Mouse (Mus musculus) CD4-positive, CD25-positive, alpha-beta regulatory T cell, adult 2 months (primary cell): ENCODE measurements around the gene Tigit.

Experiments used
- DNase-seq: peaks from one replicate; pipeline ENCODE4 v3.0.0-alpha.2; 2012; ENCODE audit warnings: low read depth, low spot score

The Tigit gene

GRCm38 (mm10) chr16:43663978-43664579 is at the start of gene Tigit:
TSS of gene Tigit (minus strand) at chr16:43664146.
- DNase-seq: peak; percentile 82

DNA sequence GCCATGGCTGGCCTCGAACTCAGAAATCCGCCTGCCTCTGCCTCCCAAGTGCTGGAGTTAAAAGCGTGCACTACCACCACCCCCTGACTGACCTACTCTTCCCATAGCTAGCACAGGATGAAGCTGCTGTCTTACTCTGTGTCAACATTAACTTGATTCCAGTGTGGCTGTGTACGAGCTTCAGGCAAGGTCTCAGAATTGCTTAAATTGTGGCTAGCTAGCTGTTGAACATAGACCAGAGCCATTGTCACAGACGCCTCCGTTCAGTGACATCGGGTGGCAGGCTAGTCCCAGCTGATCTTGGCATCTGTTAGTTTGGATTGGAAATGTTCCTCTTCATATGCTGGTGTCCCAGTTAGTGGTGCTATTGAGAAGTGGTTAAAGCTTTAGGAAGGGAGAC is 47.4 kb upstream of the Tigit start:
- no peak for DNase-seq

GRCm38 (mm10) chr16:43710651-43711050 is 46.7 kb upstream of the Tigit start:
- no peak for DNase-seq

DNA sequence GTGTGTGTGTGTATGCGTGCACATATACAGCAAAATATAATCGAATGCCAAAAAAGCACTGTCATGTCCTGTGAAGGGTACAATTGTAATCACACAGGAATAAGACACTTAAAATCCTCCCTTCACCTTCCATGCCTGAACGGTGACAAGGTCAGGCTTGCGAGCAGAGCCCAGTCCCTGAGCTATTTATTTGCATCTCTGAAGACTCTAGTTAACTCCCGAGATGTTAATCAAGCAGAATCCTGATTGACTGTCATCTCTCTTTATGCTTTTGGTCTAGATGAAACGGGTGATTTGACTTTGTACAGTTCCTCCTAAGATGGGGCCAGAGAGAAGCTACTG is 46.2 kb upstream of the Tigit start:
- DNase-seq: no peak

- DNase-seq: peak; percentile 82
Measured at GRCm38 (mm10) chr16:43709432-43710133, 45.6 kb upstream of the Tigit start.

DNA sequence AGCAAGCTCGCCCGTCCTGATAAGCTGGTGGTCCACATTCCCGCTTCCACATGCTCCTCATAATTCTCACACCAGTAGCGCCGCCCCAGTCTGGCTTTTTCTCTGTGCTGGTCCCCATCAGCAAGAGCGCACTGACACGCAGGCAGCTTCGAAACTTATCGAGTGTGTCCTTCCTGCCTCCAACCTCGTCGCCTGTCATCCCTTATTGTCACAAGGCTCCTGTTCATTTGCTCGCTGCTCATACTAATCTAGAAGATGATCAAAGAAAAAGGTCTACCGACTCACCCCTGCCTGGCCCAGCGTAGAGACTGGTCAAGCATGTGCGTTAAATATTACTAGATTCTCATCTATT is 45.1 kb upstream of the Tigit start:
- DNase-seq: peak; percentile 76

- peak; percentile 61 for DNase-seq
Measured at GRCm38 (mm10) chr16:43708335-43709061, 44.6 kb upstream of the Tigit start.

DNA sequence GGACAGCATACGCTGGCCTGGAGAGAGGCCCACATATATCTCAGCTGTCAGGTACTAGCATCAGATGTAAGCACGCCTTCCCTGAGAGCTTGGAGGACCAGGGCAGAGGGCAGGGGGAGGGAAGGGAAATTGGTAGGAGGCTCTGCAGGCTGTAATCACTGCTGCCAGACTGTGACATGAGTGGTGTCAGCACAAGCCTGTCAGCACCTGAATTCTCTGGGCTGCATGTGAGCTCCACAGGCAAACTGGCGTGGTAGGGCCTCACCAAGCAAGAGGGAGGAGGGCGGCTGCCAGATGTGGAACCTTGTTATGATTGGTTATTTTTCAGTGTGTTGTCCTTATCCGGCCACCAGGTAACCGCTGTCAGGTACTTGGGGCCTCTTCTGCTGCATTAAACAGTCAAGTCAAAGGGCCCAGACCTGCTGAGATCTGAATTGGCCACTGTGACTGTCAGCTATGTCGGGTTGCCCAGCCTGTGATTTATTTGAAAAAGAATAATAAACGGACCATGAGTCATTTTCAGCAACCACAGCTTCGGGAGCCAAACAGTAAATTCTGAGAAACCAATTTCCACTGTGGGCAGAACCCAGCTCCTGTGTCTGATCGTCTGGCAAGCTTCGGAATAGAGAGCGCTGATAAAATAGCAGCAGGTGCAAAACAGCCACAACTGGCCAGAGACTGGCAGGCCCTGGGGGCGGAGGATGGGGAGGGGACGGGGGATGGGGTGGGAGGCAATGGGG is 38.0 kb upstream of the Tigit start:
- peak; percentile 58 for DNase-seq

GRCm38 (mm10) chr16:43700575-43700974 is 36.6 kb upstream of the Tigit start:
- peak; percentile 61 for DNase-seq

GRCm38 (mm10) chr16:43698735-43699649 is 35.0 kb upstream of the Tigit start:
- peak; percentile 94 for DNase-seq

- DNase-seq: peak; percentile 33
Measured at GRCm38 (mm10) chr16:43697772-43698171, 33.8 kb upstream of the Tigit start.

DNA sequence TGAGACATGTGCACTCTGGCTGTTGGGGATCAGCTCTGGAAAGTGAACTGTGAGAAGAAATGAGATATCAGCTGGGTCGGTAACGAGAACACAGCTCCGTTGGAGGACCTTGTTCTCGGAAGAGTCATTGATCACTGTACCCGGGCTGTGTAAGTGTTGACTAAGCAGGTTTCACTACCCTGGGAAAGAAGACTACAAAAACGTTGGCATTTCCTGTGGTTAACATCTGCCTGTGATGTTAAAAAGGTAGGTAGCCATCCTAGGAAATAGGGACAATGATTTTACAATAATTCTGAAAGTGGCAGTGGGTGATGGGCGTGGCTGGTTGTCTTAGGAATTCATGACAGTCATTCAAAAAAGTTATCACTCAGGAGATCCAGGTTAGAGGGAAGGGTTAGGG is 31.9 kb upstream of the Tigit start:
- DNase-seq: peak; percentile 54

GRCm38 (mm10) chr16:43694104-43694503 is 30.2 kb upstream of the Tigit start:
- peak; percentile 83 for DNase-seq

DNA sequence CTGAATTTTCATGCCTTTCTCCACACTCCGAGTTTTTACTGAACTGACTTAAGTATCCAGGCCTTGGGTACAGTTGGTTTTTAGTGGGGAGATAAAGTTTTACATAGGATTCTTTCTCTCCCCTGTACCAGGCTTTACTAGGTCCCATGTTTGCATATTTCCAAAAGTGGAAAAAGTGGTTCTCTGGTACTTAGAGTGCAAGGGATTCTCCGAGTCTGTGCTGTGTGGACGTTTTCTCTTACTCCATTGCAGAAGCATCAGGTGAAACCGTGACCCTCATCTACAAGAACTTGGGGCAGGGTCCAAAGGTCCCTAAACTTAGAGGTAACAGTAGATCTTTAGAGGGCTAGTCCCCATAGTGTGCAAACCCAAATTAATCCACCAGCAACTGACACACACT is 28.7 kb upstream of the Tigit start:
- DNase-seq: no peak

- peak; percentile 21 for DNase-seq
Measured at GRCm38 (mm10) chr16:43691741-43692140, 27.8 kb upstream of the Tigit start.

GRCm38 (mm10) chr16:43690912-43691311 is 27.0 kb upstream of the Tigit start:
- no peak for DNase-seq

GRCm38 (mm10) chr16:43690211-43690690 is 26.3 kb upstream of the Tigit start:
- peak; percentile 69 for DNase-seq

DNA sequence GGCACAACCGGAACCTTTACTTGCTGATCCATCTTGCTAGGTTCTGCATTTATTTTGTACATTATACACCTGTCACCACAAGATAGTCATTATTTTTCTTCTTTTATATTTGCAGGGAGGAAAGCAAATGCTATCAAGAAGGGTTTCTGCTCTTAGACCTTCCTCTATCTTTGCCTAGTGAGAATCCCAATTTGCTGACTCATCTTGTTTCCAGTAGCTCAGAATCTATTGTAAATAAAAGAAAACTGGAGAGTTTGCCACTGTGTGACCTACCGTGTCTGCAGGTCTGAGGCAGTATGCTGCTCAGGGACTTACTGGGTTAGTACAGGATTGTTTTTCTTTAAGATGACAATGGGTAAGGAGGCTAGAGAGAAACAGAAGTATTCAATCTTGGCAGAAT is 24.0 kb upstream of the Tigit start:
- no peak for DNase-seq

- no peak for DNase-seq
Measured at GRCm38 (mm10) chr16:43674400-43674799, 10.5 kb upstream of the Tigit start.

DNA sequence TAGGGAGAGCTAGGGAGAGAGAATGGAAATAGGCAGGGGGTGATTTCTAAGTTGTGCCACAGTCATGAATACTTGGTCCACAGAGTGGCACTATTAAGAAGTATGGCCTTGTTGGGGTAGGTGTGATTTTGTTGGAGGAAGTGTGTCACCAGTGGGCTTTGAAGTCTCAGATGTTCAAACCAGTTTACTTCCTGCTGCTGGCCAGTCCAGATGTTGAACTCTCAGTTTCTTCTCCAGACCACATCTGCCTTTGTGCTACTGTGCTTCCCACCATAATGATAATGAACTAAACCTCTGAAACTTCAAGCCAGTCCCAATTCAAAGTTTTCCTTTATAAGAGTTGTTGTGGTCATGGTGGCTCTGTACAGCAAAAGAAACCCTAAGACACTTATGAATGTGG is 8.8 kb upstream of the Tigit start:
- DNase-seq: no peak

DNA sequence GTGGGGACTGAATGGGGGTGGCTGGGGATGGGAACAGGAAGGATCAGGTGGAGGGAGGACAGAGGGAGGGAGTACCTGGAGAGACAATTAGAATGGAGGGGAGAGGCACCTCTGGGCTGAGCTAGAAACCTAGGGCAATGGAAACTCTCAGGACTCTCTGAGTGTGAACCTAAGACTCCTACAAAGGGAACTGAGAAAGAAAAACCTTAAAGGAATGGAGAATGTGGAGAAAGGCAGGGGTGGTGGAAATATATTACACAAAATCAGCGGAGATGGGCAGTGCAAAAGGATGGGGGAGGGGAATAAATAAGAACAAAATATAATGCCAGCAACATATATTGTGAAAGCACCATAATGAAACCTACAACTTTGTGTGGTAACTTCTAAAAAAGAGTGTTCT is 8.0 kb upstream of the Tigit start:
- DNase-seq: no peak
